Mouse (Mus musculus): Measurements from ENCODE around the gene Spns2. TPM values are rescaled to one million over a fixed set of nuclear protein-coding genes. Genes with fewer than 3 reads are reported as not detected.
"Not testable (repeated sequence)": the region's sequence is repeated elsewhere in the genome, so short reads cannot be mapped to it uniquely, and the experiment has no call there.

The Spns2 gene
- total RNA-seq, 2 experiments from 2014 or later: 16.0 to 46.8 TPM

GRCm38 (mm10) chr11:72446311-72447105 lies 43.2 kb downstream of the Spns2 start:
- ATAC-seq (replicated peaks; ENCODE audit: low FRiP score, low TSS enrichment, poor library complexity, severe bottlenecking): peak; percentile 43

GRCm38 (mm10) chr11:72440965-72441664 lies 48.6 kb downstream of the Spns2 start, which contains the start of gene Mybbp1a:
TSS of gene Mybbp1a (plus strand) at chr11:72441355.
- peak; percentile 95 for ATAC-seq (replicated peaks; ENCODE audit: low FRiP score, low TSS enrichment, poor library complexity, severe bottlenecking)

GRCm38 (mm10) chr11:72440597-72440964 lies 49.1 kb downstream of the Spns2 start:
- not testable (repeated sequence) for ATAC-seq (replicated peaks; ENCODE audit: low FRiP score, low TSS enrichment, poor library complexity, severe bottlenecking)

- ATAC-seq (replicated peaks; ENCODE audit: low FRiP score, low TSS enrichment, poor library complexity, severe bottlenecking): no peak
Measured at GRCm38 (mm10) chr11:72438411-72438810, 51.3 kb downstream of the Spns2 start.

- ATAC-seq (replicated peaks; ENCODE audit: low FRiP score, low TSS enrichment, poor library complexity, severe bottlenecking): no peak
Measured at GRCm38 (mm10) chr11:72436756-72437650, 52.7 kb downstream of the Spns2 start.

- ATAC-seq (replicated peaks; ENCODE audit: low FRiP score, low TSS enrichment, poor library complexity, severe bottlenecking): no peak
Measured at GRCm38 (mm10) chr11:72436271-72436670, 53.4 kb downstream of the Spns2 start.

- ATAC-seq (replicated peaks; ENCODE audit: low FRiP score, low TSS enrichment, poor library complexity, severe bottlenecking): no peak
Measured at GRCm38 (mm10) chr11:72435694-72436045, 54.0 kb downstream of the Spns2 start.

GRCm38 (mm10) chr11:72434963-72435693 lies 54.6 kb downstream of the Spns2 start, which contains the start of gene Ggt6:
TSS of gene Ggt6 (plus strand) at chr11:72435526.
- ATAC-seq (replicated peaks; ENCODE audit: low FRiP score, low TSS enrichment, poor library complexity, severe bottlenecking): no peak

GRCm38 (mm10) chr11:72430311-72431068 lies 59.2 kb downstream of the Spns2 start:
- not testable (repeated sequence) for ATAC-seq (replicated peaks; ENCODE audit: low FRiP score, low TSS enrichment, poor library complexity, severe bottlenecking)

- ATAC-seq (replicated peaks; ENCODE audit: low FRiP score, low TSS enrichment, poor library complexity, severe bottlenecking): peak; percentile 98
Measured at GRCm38 (mm10) chr11:72429288-72429690, 60.4 kb downstream of the Spns2 start.

- peak; percentile 85 for ATAC-seq (replicated peaks; ENCODE audit: low FRiP score, low TSS enrichment, poor library complexity, severe bottlenecking)
Measured at GRCm38 (mm10) chr11:72428694-72429093, 61.0 kb downstream of the Spns2 start.

GRCm38 (mm10) chr11:72426884-72427283 lies 62.8 kb downstream of the Spns2 start:
- ATAC-seq (replicated peaks; ENCODE audit: low FRiP score, low TSS enrichment, poor library complexity, severe bottlenecking): no peak

GRCm38 (mm10) chr11:72425201-72425600 lies 64.5 kb downstream of the Spns2 start:
- no peak for ATAC-seq (replicated peaks; ENCODE audit: low FRiP score, low TSS enrichment, poor library complexity, severe bottlenecking)

- no peak for ATAC-seq (replicated peaks; ENCODE audit: low FRiP score, low TSS enrichment, poor library complexity, severe bottlenecking)
Measured at GRCm38 (mm10) chr11:72423686-72424085, 66.0 kb downstream of the Spns2 start.

GRCm38 (mm10) chr11:72421518-72422278 lies 68.0 kb downstream of the Spns2 start:
- 0 out of 2 replicates have a peak, but pooled peaks have one; percentile 37 for ATAC-seq (replicated peaks; ENCODE audit: low FRiP score, low TSS enrichment, poor library complexity, severe bottlenecking)

GRCm38 (mm10) chr11:72420460-72421122 lies 69.1 kb downstream of the Spns2 start:
- ATAC-seq (replicated peaks; ENCODE audit: low FRiP score, low TSS enrichment, poor library complexity, severe bottlenecking): no peak

- no peak for ATAC-seq (replicated peaks; ENCODE audit: low FRiP score, low TSS enrichment, poor library complexity, severe bottlenecking)
Measured at GRCm38 (mm10) chr11:72419006-72419405, 70.7 kb downstream of the Spns2 start.

Measured in megakaryocyte-erythroid progenitor cell, adult 5-6 weeks (primary cell).